Mouse (Mus musculus) heart, embryonic 11.5 days (tissue): ENCODE data around the gene Pkd1. TPM values are rescaled to one million over a fixed set of nuclear protein-coding genes. Genes with fewer than 3 reads are reported as not detected.

Experiments
- ATAC-seq: fragments of 200-750 bp; cut with Nextera tagmentation; replicated peaks from 2 replicates; pipeline ENCODE4 v1.8.0; 2017; ENCODE audit warnings: moderate library complexity; ENCODE audit not compliant: insufficient number of reproducible peaks, low FRiP score, low TSS enrichment
- H3K27ac ChIP-seq: fragments of 300-500 bp; sonication (generic); 2 replicates; pipeline ENCODE4 v1.5.1; 2014; ENCODE audit warnings: mild to moderate bottlenecking, low read depth, low read length
- H3K27me3 ChIP-seq: fragments of 300-500 bp; sonication (generic); 2 replicates; pipeline ENCODE4 v1.6.1; 2014; ENCODE audit warnings: mild to moderate bottlenecking, low read length, mixed read lengths; ENCODE audit not compliant: control insufficient read depth, insufficient read depth
- H3K36me3 ChIP-seq: fragments of 300-500 bp; sonication (generic); 2 replicates; pipeline ENCODE4 v1.6.1; 2014; ENCODE audit warnings: mild to moderate bottlenecking, low read length, moderate library complexity, mixed read lengths; ENCODE audit not compliant: control insufficient read depth, insufficient read depth
- H3K4me1 ChIP-seq: fragments of 300-500 bp; sonication (generic); 2 replicates; pipeline ENCODE4 v1.6.1; 2014; ENCODE audit warnings: low read length; ENCODE audit not compliant: control insufficient read depth, insufficient read depth
- H3K4me2 ChIP-seq: fragments of 300-500 bp; sonication (generic); 2 replicates; pipeline ENCODE4 v1.6.1; 2014; ENCODE audit warnings: mild to moderate bottlenecking, moderate library complexity
- H3K4me3 ChIP-seq: fragments of 300-500 bp; sonication (generic); 2 replicates; pipeline ENCODE4 v1.5.1; 2014; ENCODE audit warnings: low read depth, low read length
- H3K9ac ChIP-seq: fragments of 300-500 bp; sonication (generic); 2 replicates; pipeline ENCODE4 v1.6.1; 2014; ENCODE audit warnings: mild to moderate bottlenecking, low read depth, low read length, moderate library complexity
- H3K9me3 ChIP-seq: fragments of 300-500 bp; sonication (generic); replicated peaks from 2 replicates; pipeline ENCODE4 v1.6.1; 2016; ENCODE audit warnings: low read length; ENCODE audit not compliant: control insufficient read depth
- WGBS: fragments of 180-500 bp; shearing (Covaris S2); extraction: QIAGEN DNeasy Blood & Tissue Kit; methylation state at CpG from one replicate; pipeline ENCODE4 v1.1.7; 2014; ENCODE audit not compliant: insufficient replicate concordance; 5-methylcytosine and 5-hydroxymethylcytosine counted together
- microRNA-seq: library from miRNA; unstranded; fragments of <30 nt; microRNA quantifications from one replicate; pipeline ENCODE4, GENCODE M21; 2016; ENCODE audit warnings: borderline number of aligned reads
- polyA plus RNA-seq: library from polyadenylated mRNA; unstranded; fragments of >200 nt; fragmentation: Nextera tagmentation; extraction: Ambion mirVana; gene quantifications from 2 replicates; pipeline ENCODE4 v1.2.1, GENCODE M21; 2014

Gene Pkd1
- polyA plus RNA-seq, 1 experiment from 2014 or later, result 9.2 TPM

DNA sequence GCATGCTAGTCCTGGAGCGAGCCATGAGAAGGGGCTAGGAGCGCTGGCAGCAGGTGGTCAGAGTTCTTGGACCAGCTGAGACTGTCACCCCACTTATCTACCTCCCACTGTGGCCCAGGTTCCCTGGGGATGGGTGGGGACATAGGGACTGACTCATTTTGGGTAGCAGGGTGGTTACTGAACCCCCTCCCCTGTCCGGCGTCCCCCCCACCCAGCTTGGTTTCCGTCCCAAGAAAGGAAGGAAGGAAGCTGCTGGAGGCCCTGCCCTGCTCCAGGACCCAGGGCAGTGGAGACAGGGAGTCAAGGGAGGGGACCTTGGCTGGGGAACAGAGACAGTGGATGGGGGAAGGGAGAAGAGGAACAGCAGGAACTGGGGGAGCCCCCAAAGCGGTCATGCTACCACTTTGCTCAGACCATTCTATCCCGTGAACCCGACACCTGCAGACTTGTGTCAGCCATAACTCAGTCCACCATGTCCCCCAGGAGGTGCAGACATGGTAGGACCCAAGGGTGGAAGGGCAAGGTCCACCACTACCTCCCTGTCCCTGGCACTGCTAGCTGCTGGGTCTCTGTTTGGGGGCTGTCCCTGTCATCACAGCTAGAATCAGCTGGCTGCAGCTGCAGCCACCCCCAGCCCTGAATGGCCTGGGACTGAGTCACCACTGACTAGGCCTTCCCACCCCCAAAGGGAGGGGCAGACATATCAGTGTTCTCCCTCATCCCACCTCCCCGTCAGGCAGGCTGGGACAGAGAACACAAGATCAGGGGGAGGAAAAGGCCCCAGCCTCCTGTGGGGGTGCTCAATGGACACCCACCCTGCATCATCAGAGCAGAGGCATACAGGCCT, 95.5 kb downstream of the Pkd1 start:
- no peaks in the 10 kb centered on the region for H3K9me3 ChIP-seq
- peak overlapping the region; percentile 20 for H3K4me2 ChIP-seq
- WGBS, result 64% methylated on average over 9 of the region's 9 CpGs
- H3K4me1 ChIP-seq, result peaks cover 44% of the 10 kb centered on the region
- peak; percentile 13; the same call in 1 of the 2 replicates for ATAC-seq
- H3K36me3 ChIP-seq, result peaks cover 2% of the 10 kb centered on the region; the same call in 1 of the 2 replicates
- H3K27me3 ChIP-seq, result peaks cover 42% of the 10 kb centered on the region
- H3K27ac ChIP-seq, result peak overlapping the region; percentile 88
- no peak overlapping the region for H3K4me3 ChIP-seq
- H3K9ac ChIP-seq, result peak overlapping the region; percentile 62

DNA sequence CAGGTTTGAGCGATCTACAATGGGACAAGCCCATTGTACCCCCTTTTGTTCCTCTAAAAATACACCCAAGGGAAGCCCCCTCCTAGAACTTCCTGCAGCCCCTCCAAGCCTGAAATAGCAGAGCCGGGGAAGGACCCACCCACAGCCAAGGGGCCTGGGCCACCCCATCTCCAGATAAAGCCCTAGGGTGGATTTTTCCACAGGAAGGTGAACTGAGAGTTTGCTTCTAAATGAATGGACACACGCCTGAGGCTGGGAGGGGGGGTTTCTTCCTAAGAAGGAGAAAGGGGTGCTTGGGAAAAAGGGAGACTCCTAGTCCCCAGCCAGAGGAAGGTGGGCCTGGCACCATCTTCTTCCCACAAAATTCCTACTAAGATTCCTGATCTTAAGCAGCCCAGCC, 96.3 kb downstream of the Pkd1 start:
- peak overlapping the region; percentile 20; the same call in 1 of the 2 replicates for H3K4me2 ChIP-seq
- H3K4me1 ChIP-seq, result peaks cover 47% of the 10 kb centered on the region
- peaks cover 41% of the 10 kb centered on the region for H3K27me3 ChIP-seq
- H3K9me3 ChIP-seq, result no peaks in the 10 kb centered on the region
- no peak overlapping the region for H3K9ac ChIP-seq
- H3K27ac ChIP-seq, result peak overlapping the region; percentile 88
- no peak overlapping the region for H3K4me3 ChIP-seq
- no peak for ATAC-seq
- no peaks in the 10 kb centered on the region for H3K36me3 ChIP-seq
- WGBS, result 54% methylated on average over 3 of the region's 3 CpGs

Small RNA genes lying within 50 kb of the gene (microRNA-seq; reads per million reads assigned to microRNA genes)
- 0.61 reads per million for gene Gm24589

Other genes starting within 250 kb of the Pkd1 start
- 0.06 TPM in 1 of 2 replicates, not detected in the other for gene Abca17, start 198.8 kb upstream of the Pkd1 start, polyA plus RNA-seq
- gene Abca3, start 197.9 kb upstream of the Pkd1 start, polyA plus RNA-seq, result 6.3 and 9.2 TPM in 2 replicates
- 262 and 267 TPM in 2 replicates for gene Rnps1, start 135.3 kb upstream of the Pkd1 start, polyA plus RNA-seq
- gene Eci1, start 123.2 kb upstream of the Pkd1 start, polyA plus RNA-seq, result 190 and 199 TPM in 2 replicates
- 0.86 and 1.6 TPM in 2 replicates for gene Dnase1l2, start 106.7 kb upstream of the Pkd1 start, polyA plus RNA-seq
- gene E4f1, start 79.5 kb upstream of the Pkd1 start, polyA plus RNA-seq, result 14.0 and 17.6 TPM in 2 replicates
- 75.8 and 77.2 TPM in 2 replicates for gene Pgp, start 79.4 kb upstream of the Pkd1 start, polyA plus RNA-seq
- 0.21 and 0.42 TPM in 2 replicates for gene Bricd5, start 76.0 kb upstream of the Pkd1 start, polyA plus RNA-seq
- 17.5 and 20.9 TPM in 2 replicates for gene Mlst8, start 70.8 kb upstream of the Pkd1 start, polyA plus RNA-seq
- 0.40 and 0.49 TPM in 2 replicates for gene Caskin1, start 61.2 kb upstream of the Pkd1 start, polyA plus RNA-seq
- 72.3 and 80.1 TPM in 2 replicates for gene Traf7, start 21.9 kb upstream of the Pkd1 start, polyA plus RNA-seq
- 1.1 and 1.9 TPM in 2 replicates for gene Rab26, start 15.6 kb upstream of the Pkd1 start, polyA plus RNA-seq
- gene Tsc2, start 82.8 kb downstream of the Pkd1 start, polyA plus RNA-seq, result 46.7 and 50.6 TPM in 2 replicates
- gene Nthl1, start 82.8 kb downstream of the Pkd1 start, polyA plus RNA-seq, result 9.1 and 9.8 TPM in 2 replicates
- gene Slc9a3r2, start 100.5 kb downstream of the Pkd1 start, polyA plus RNA-seq, result 52.7 and 58.0 TPM in 2 replicates
- gene Npw, start 108.6 kb downstream of the Pkd1 start, polyA plus RNA-seq, result not detected in 2 replicates
- 19.7 and 22.0 TPM in 2 replicates for gene Zfp598, start 119.9 kb downstream of the Pkd1 start, polyA plus RNA-seq
- 0.39 and 0.65 TPM in 2 replicates for gene Syngr3, start 140.1 kb downstream of the Pkd1 start, polyA plus RNA-seq
- 36.7 and 39.0 TPM in 2 replicates for gene Gfer, start 146.3 kb downstream of the Pkd1 start, polyA plus RNA-seq
- gene Noxo1, start 146.4 kb downstream of the Pkd1 start, polyA plus RNA-seq, result 0.49 and 1.1 TPM in 2 replicates
- 50.9 and 54.8 TPM in 2 replicates for gene Tbl3, start 157.8 kb downstream of the Pkd1 start, polyA plus RNA-seq
- gene Rnf151, start 168.2 kb downstream of the Pkd1 start, polyA plus RNA-seq, result not detected in 2 replicates
- 1,091 and 1,195 TPM in 2 replicates for gene Rps2, start 168.3 kb downstream of the Pkd1 start, polyA plus RNA-seq
- 373 and 401 TPM in 2 replicates for gene Ndufb10, start 174.6 kb downstream of the Pkd1 start, polyA plus RNA-seq
- 0.40 and 0.44 TPM in 2 replicates for gene Rpl3l, start 178.0 kb downstream of the Pkd1 start, polyA plus RNA-seq
- 19.5 and 20.9 TPM in 2 replicates for gene Msrb1, start 186.8 kb downstream of the Pkd1 start, polyA plus RNA-seq
- 0.34 TPM in 1 of 2 replicates, not detected in the other for gene Hs3st6, start 203.2 kb downstream of the Pkd1 start, polyA plus RNA-seq